Mouse (Mus musculus) liver, postnatal 0 days (tissue): ENCODE measurements around the gene Sh2b1.

Experiments
- CTCF ChIP-seq: sonication (generic); IDR thresholded peaks from 2 replicates; pipeline ENCODE4 v1.5.1; 2016; ENCODE audit warnings: antibody characterized with exemption, low read depth
- EP300 ChIP-seq: IDR thresholded peaks from 2 replicates; pipeline ENCODE4 v1.6.1; 2016; ENCODE audit warnings: antibody characterized with exemption, low read depth, mild to moderate bottlenecking

DNA sequence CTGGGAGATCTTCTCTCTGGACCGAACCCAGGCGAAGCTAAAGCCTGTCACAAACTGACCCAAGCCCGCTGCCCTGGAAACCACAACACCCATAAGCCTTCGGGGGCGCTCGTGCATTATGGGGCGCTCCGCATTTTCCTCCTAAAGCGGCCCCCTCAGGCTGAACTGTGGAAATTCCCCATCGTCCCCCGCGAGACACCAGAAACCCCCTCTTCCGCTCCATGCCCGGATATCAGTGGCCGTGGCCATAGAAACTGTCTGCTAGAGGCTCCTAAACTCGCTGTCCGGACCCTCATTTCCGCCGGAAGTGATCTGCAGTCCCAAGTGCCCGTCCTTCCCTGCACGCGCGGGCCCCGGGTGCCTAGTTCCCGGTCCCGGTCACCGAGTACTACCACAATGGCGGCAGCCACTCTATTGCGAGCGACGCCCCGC, 11.8 kb upstream of the Sh2b1 start, which contains the start of gene Tufm:
- TF ChIP-seq EP300, result peak; percentile 81; the same call in 1 of the 2 replicates
- TF ChIP-seq CTCF, result peak; percentile 63
